Mouse (Mus musculus) hindbrain, postnatal 0 days (tissue): ENCODE measurements around the gene Rbm6. TPM values are rescaled to one million over a fixed set of nuclear protein-coding genes. Genes with fewer than 3 reads are reported as not detected.

Experiments used
- ATAC-seq: fragments of 200-750 bp; cut with Nextera tagmentation; 2 replicates; pipeline ENCODE4 v1.8.0; 2017; ENCODE audit warnings: mild to moderate bottlenecking, moderate TSS enrichment, moderate library complexity
- DNase-seq: peaks from one replicate; pipeline ENCODE4 v3.0.0-alpha.2; 2015; ENCODE audit warnings: low spot score
- H3K27ac ChIP-seq: fragments of 300-500 bp; sonication (generic); 2 replicates; pipeline ENCODE4 v1.5.1; 2014; ENCODE audit warnings: mild to moderate bottlenecking
- H3K27me3 ChIP-seq: fragments of 300-500 bp; sonication (generic); 2 replicates; pipeline ENCODE4 v1.6.1; 2014; ENCODE audit warnings: low read length, mixed read lengths; ENCODE audit not compliant: insufficient read depth
- H3K36me3 ChIP-seq: fragments of 300-500 bp; sonication (generic); 2 replicates; pipeline ENCODE4 v1.6.1; 2014; ENCODE audit warnings: low read length, mixed read lengths; ENCODE audit not compliant: insufficient read depth
- H3K4me1 ChIP-seq: fragments of 300-500 bp; sonication (generic); 2 replicates; pipeline ENCODE4 v1.6.1; 2014; ENCODE audit warnings: antibody characterized with exemption, low read length, mixed read lengths; ENCODE audit not compliant: insufficient read depth
- H3K4me2 ChIP-seq: fragments of 300-500 bp; sonication (generic); 2 replicates; pipeline ENCODE4 v1.6.1; 2014; ENCODE audit warnings: low read depth, mild to moderate bottlenecking, low read length, moderate library complexity, mixed read lengths
- H3K4me3 ChIP-seq: fragments of 300-500 bp; sonication (generic); 2 replicates; pipeline ENCODE4 v1.5.1; 2014; ENCODE audit warnings: low read length
- H3K9ac ChIP-seq: fragments of 300-500 bp; sonication (generic); replicated peaks from 2 replicates; pipeline ENCODE4 v1.6.1; 2014; ENCODE audit warnings: mild to moderate bottlenecking, low read length, moderate library complexity, mixed read lengths
- H3K9me3 ChIP-seq: fragments of 300-500 bp; sonication (generic); 2 replicates; pipeline ENCODE4 v1.6.1; 2016; ENCODE audit warnings: low read length, mixed read lengths
- CTCF ChIP-seq: IDR thresholded peaks from 2 replicates; pipeline ENCODE4 v1.5.1; 2016; ENCODE audit warnings: antibody characterized with exemption, control low read depth, low read depth
- WGBS: fragments of 180-500 bp; shearing (Covaris S2); extraction: QIAGEN DNeasy Blood & Tissue Kit; methylation state at CpG from one replicate; pipeline ENCODE4 v1.1.7; 2014; 5-methylcytosine and 5-hydroxymethylcytosine counted together
- polyA plus RNA-seq: library from polyadenylated mRNA; unstranded; fragments of >200 nt; fragmentation: Nextera tagmentation; extraction: Ambion mirVana; gene quantifications from 2 replicates; pipeline ENCODE4 v1.2.1, GENCODE M21; 2015
- total RNA-seq: library from RNA; depleted of rRNA; stranded (reverse); fragments of >200 nt; gene quantifications from 2 replicates; pipeline ENCODE4 v1.2.3, GENCODE M21; 2014

Rbm6 gene
- total and polyA plus RNA-seq, 2 experiments from 2014 or later, result 55.0 to 62.3 TPM

- Histone ChIP-seq H3K4me2 (no peak overlapping the region), H3K4me1 (no peaks in the 10 kb centered on the region), H3K9me3 (no peaks in the 10 kb centered on the region), H3K27ac (no peak overlapping the region), H3K4me3 (no peak overlapping the region), H3K9ac (no peak overlapping the region), H3K36me3 (peaks cover 36% of the 10 kb centered on the region), H3K27me3 (no peaks in the 10 kb centered on the region)
- no peak for TF ChIP-seq CTCF
- no peak for DNase-seq
- 94% methylated on average over 11 of the region's 11 CpGs for WGBS
- no peak for ATAC-seq
Measured at GRCm38 (mm10) chr9:107782536-107783203, 90.4 kb downstream of the Rbm6 start.

- DNase-seq, result no peak
- no peak for ATAC-seq
- H3K4me3 ChIP-seq, result no peak overlapping the region
- peaks cover 43% of the 10 kb centered on the region for H3K36me3 ChIP-seq
- H3K9me3 ChIP-seq, result no peaks in the 10 kb centered on the region
- no peak overlapping the region for H3K27ac ChIP-seq
- no peaks in the 10 kb centered on the region for H3K4me1 ChIP-seq
- TF ChIP-seq CTCF, result no peak
- H3K4me2 ChIP-seq, result no peak overlapping the region
- no peak overlapping the region for H3K9ac ChIP-seq
- H3K27me3 ChIP-seq, result no peaks in the 10 kb centered on the region
Measured at GRCm38 (mm10) chr9:107776809-107777208, 96.2 kb downstream of the Rbm6 start.

- Histone ChIP-seq H3K9me3 (no peaks in the 10 kb centered on the region), H3K4me1 (0 out of 2 replicates have a peak, but pooled peaks cover 3% of the 10 kb centered on the region), H3K9ac (no peak overlapping the region), H3K36me3 (peaks cover 35% of the 10 kb centered on the region), H3K4me3 (no peak overlapping the region), H3K27me3 (no peaks in the 10 kb centered on the region), H3K27ac (no peak overlapping the region), H3K4me2 (no peak overlapping the region)
- WGBS, result 95% methylated on average over 3 of the region's 3 CpGs
- no peak for TF ChIP-seq CTCF
- ATAC-seq (no peak), DNase-seq (no peak)
Measured at GRCm38 (mm10) chr9:107774411-107774810, 98.6 kb downstream of the Rbm6 start.

- no peaks in the 10 kb centered on the region for H3K27me3 ChIP-seq
- H3K36me3 ChIP-seq, result peaks cover 46% of the 10 kb centered on the region
- no peak for ATAC-seq
Measured at GRCm38 (mm10) chr9:107771782-107772181, 101.3 kb downstream of the Rbm6 start.

GRCm38 (mm10) chr9:107770374-107771290 is 102.4 kb downstream of the Rbm6 start, which contains the start of gene Rbm5:
TSS of gene Rbm5 (minus strand) at chr9:107770996.
- peak within 1 kb of the TSS; percentile 62 for H3K4me2 ChIP-seq
- peak; percentile 100 for ATAC-seq
- peak within 1 kb of the TSS; percentile 98 for H3K27ac ChIP-seq
- no peaks in the 10 kb centered on the region for H3K9me3 ChIP-seq
- DNase-seq, result peak; percentile 97
- H3K27me3 ChIP-seq, result no peaks in the 10 kb centered on the region
- TF ChIP-seq CTCF, result no peak; the same call in 1 of the 2 replicates
- H3K4me1 ChIP-seq, result 0 out of 2 replicates have a peak, but pooled peaks cover 3% of the 10 kb centered on the region
- peaks cover 49% of the 10 kb centered on the region for H3K36me3 ChIP-seq
- under 1% methylated on average over 59 of the region's 60 CpGs for WGBS
- peak within 1 kb of the TSS; percentile 100 for H3K9ac ChIP-seq
- H3K4me3 ChIP-seq, result peak within 1 kb of the TSS; percentile 100

More at GRCm38 (mm10) chr9:107771782-107772181, 101.3 kb downstream of the Rbm6 start:
- no peak overlapping the region for H3K9ac ChIP-seq
- TF ChIP-seq CTCF, result no peak
- H3K27ac ChIP-seq, result peak overlapping the region; percentile 98; the same call in 1 of the 2 replicates
- H3K9me3 ChIP-seq, result no peaks in the 10 kb centered on the region
- no peak overlapping the region for H3K4me3 ChIP-seq
- 75% methylated on average over 2 of the region's 2 CpGs for WGBS
- 0 out of 2 replicates have a peak, but pooled peaks cover 3% of the 10 kb centered on the region for H3K4me1 ChIP-seq
- DNase-seq, result no peak
- no peak overlapping the region for H3K4me2 ChIP-seq

- ATAC-seq, result no peak
- 1% methylated on average over 9 of the region's 9 CpGs for WGBS
- H3K9ac ChIP-seq, result peak overlapping the region; percentile 100
- H3K9me3 ChIP-seq, result no peaks in the 10 kb centered on the region
- H3K4me3 ChIP-seq, result peak overlapping the region; percentile 100
- no peak for TF ChIP-seq CTCF
- 0 out of 2 replicates have a peak, but pooled peaks cover 3% of the 10 kb centered on the region for H3K4me1 ChIP-seq
- H3K27me3 ChIP-seq, result no peaks in the 10 kb centered on the region
- no peak for DNase-seq
- H3K27ac ChIP-seq, result peak overlapping the region; percentile 98
- peaks cover 48% of the 10 kb centered on the region for H3K36me3 ChIP-seq
- H3K4me2 ChIP-seq, result peak overlapping the region; percentile 62
Measured at GRCm38 (mm10) chr9:107770037-107770373, 103.0 kb downstream of the Rbm6 start.
